Mouse (Mus musculus) liver, embryonic 11.5 days (tissue): ENCODE results near the gene Il27ra. TPM values are rescaled to one million over a fixed set of nuclear protein-coding genes. Genes with fewer than 3 reads are reported as not detected.

Experiments
- ATAC-seq: fragments of 200-750 bp; cut with Nextera tagmentation; replicated peaks from 2 replicates; pipeline ENCODE4 v1.8.0; 2017; ENCODE audit warnings: moderate number of reproducible peaks, mild to moderate bottlenecking, moderate TSS enrichment, moderate library complexity; ENCODE audit not compliant: low FRiP score
- DNase-seq: peaks from one replicate; pipeline ENCODE4 v3.0.0-alpha.2; 2017; ENCODE audit warnings: low spot score
- H3K27ac ChIP-seq: fragments of 300-500 bp; sonication (generic); 2 replicates; pipeline ENCODE4 v1.5.1; 2014; ENCODE audit warnings: mild to moderate bottlenecking, low read depth, low read length, control low read depth
- H3K27me3 ChIP-seq: fragments of 300-500 bp; sonication (generic); replicated peaks from 2 replicates; pipeline ENCODE4 v1.6.1; 2014; ENCODE audit warnings: low read length, mixed read lengths; ENCODE audit not compliant: control insufficient read depth, insufficient read depth
- H3K36me3 ChIP-seq: fragments of 300-500 bp; sonication (generic); 2 replicates; pipeline ENCODE4 v1.6.1; 2014; ENCODE audit warnings: mild to moderate bottlenecking, low read length, moderate library complexity, mixed read lengths; ENCODE audit not compliant: control insufficient read depth, insufficient read depth
- H3K4me1 ChIP-seq: fragments of 300-500 bp; sonication (generic); replicated peaks from 2 replicates; pipeline ENCODE4 v1.6.1; 2014; ENCODE audit warnings: low read length, mixed read lengths; ENCODE audit not compliant: control insufficient read depth, insufficient read depth
- H3K4me2 ChIP-seq: fragments of 300-500 bp; sonication (generic); 2 replicates; pipeline ENCODE4 v1.6.1; 2014; ENCODE audit warnings: mild to moderate bottlenecking, control low read depth, moderate library complexity
- H3K4me3 ChIP-seq: fragments of 300-500 bp; sonication (generic); 2 replicates; pipeline ENCODE4 v1.5.1; 2014; ENCODE audit warnings: low read depth, low read length, control low read depth
- H3K9ac ChIP-seq: fragments of 300-500 bp; sonication (generic); 2 replicates; pipeline ENCODE4 v1.6.1; 2014; ENCODE audit warnings: low read depth, low read length, control low read depth
- H3K9me3 ChIP-seq: fragments of 300-500 bp; sonication (generic); 2 replicates; pipeline ENCODE4 v1.6.1; 2016; ENCODE audit warnings: low read length, inconsistent platforms, mixed read lengths; ENCODE audit not compliant: control insufficient read depth
- WGBS: fragments of 180-500 bp; shearing (Covaris S2); extraction: QIAGEN DNeasy Blood & Tissue Kit; methylation state at CpG from one replicate; pipeline ENCODE4 v1.1.7; 2014; 5-methylcytosine and 5-hydroxymethylcytosine counted together
- polyA plus RNA-seq: library from polyadenylated mRNA; unstranded; fragments of >200 nt; fragmentation: Nextera tagmentation; extraction: Ambion mirVana; gene quantifications from 2 replicates; pipeline ENCODE4 v1.2.1, GENCODE M21; 2014

Il27ra gene
- polyA plus RNA-seq, 1 experiment from 2014 or later: 3.1 TPM

DNA sequence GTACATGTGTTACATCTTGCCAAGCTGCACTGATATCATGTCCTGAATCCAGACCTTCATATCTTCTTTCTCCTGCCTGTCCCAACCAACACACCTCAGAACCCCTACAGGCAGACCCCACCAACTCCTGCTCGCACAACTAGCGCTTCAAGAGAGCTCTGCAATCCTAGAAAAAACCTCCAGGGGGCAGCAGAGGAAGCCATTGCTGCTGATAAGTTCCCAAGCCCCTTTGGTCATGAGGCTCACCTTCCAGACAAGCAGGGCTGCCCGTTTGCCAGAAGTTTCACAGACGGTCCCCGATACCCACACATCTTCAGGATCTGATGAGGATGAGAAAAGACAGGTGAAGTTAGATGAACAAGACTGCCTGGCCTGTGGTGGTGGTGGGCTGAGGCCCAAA is 3.3 kb downstream of the Il27ra start:
- WGBS: 12% methylated on average over 5 of the region's 5 CpGs
- peaks cover 36% of the 10 kb centered on the region for H3K27me3 ChIP-seq

DNA sequence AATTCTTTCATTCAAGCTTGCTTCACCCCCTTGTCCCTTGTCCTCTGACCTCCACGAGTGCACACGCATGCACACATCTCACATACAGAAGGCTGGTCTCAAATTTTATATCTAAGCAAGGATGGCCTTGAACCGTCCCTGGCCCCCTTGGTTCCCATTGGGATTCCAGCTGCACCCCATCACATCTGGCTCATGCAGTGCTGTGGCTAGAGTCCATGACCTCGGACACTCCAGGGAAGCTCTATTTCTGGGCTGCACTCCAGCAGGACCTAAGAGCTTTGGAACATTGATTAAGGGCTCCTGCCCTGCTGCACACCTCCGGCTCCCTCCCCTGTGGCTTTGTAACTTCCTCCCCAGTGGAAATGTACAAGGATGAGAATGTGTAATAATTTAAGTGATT is 4.4 kb downstream of the Il27ra start:
- Histone ChIP-seq H3K27ac (no peak overlapping the region), H3K4me3 (no peak overlapping the region), H3K9me3 (no peaks in the 10 kb centered on the region), H3K9ac (no peak overlapping the region), H3K4me2 (no peak overlapping the region), H3K36me3 (no peaks in the 10 kb centered on the region), H3K4me1 (no peaks in the 10 kb centered on the region), H3K27me3 (peaks cover 25% of the 10 kb centered on the region)
- DNase-seq (no peak), ATAC-seq (no peak)
- WGBS: 72% methylated on average over 5 of the region's 5 CpGs

More for the DNA sequence above, 3.3 kb downstream of the Il27ra start:
- Histone ChIP-seq H3K4me3 (no peak overlapping the region), H3K4me1 (no peaks in the 10 kb centered on the region), H3K27ac (no peak overlapping the region), H3K36me3 (no peaks in the 10 kb centered on the region), H3K9me3 (no peaks in the 10 kb centered on the region), H3K4me2 (no peak overlapping the region), H3K9ac (no peak overlapping the region)
- DNase-seq (peak; percentile 70), ATAC-seq (peak; percentile 36; the same call in 1 of the 2 replicates)

DNA sequence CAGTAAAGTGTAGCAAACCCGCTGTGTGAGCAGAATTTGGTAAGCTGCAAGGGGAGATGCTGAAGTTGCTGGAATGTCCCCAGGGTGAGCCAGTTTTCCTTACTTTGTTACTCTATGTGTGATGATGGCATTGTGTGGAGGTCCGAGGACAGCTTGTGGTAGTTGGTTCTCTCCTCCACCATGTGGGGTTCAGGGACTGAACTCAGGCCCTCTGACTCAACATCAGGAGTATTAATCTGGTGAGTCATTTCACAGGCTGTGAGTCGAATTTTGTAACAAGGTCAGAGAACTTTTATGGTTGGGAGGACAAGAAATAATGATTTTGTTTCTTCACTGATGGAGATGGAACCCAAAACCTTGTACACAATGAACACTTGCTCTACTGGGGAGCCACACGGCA is 9.6 kb downstream of the Il27ra start:
- H3K36me3 ChIP-seq: no peaks in the 10 kb centered on the region
- H3K4me3 ChIP-seq: no peak overlapping the region
- H3K4me2 ChIP-seq: no peak overlapping the region
- H3K27me3 ChIP-seq: peaks cover 6% of the 10 kb centered on the region
- H3K4me1 ChIP-seq: no peaks in the 10 kb centered on the region
- H3K27ac ChIP-seq: no peak overlapping the region
- WGBS: 67% methylated on average over 4 of the region's 4 CpGs
- ATAC-seq (no peak), DNase-seq (no peak)
- H3K9ac ChIP-seq: no peak overlapping the region
- no peaks in the 10 kb centered on the region for H3K9me3 ChIP-seq

DNA sequence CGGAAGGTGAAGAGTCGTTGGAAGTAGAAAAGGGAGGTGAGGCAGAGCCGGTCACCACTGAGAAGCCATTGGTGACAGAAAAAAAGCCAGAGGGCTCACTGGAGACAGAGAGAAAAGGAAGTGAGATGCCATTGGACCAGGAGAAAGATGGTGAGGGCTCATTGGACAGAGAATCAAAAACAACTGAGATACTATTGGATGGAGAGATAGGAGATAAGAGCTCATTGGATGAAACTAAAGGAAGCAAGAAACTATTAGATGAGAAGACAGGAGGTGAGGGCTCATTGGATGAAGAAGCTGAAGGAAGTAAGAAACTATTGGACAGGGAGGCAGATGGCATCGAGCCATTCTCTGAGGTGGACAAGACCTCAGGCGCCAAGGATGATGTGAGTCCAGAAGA is 13.1 kb downstream of the Il27ra start:
- ATAC-seq (no peak), DNase-seq (no peak)
- no peak overlapping the region for H3K27ac ChIP-seq
- no peaks in the 10 kb centered on the region for H3K36me3 ChIP-seq
- H3K27me3 ChIP-seq: peaks cover 35% of the 10 kb centered on the region
- H3K4me3 ChIP-seq: no peak overlapping the region
- H3K4me2 ChIP-seq: no peak overlapping the region
- no peak overlapping the region for H3K9ac ChIP-seq
- no peaks in the 10 kb centered on the region for H3K9me3 ChIP-seq
- WGBS: 82% methylated on average over 5 of the region's 5 CpGs
- peaks cover 7% of the 10 kb centered on the region; the same call in 1 of the 2 replicates for H3K4me1 ChIP-seq

GRCm38 (mm10) chr8:84027449-84027848 is 14.9 kb downstream of the Il27ra start:
- no peak overlapping the region for H3K4me3 ChIP-seq
- H3K4me2 ChIP-seq: no peak overlapping the region
- no peak for ATAC-seq
- DNase-seq: no peak
- 8% methylated on average over 10 of the region's 10 CpGs for WGBS
- no peak overlapping the region for H3K9ac ChIP-seq
- H3K36me3 ChIP-seq: no peaks in the 10 kb centered on the region
- no peak overlapping the region for H3K27ac ChIP-seq
- H3K4me1 ChIP-seq: peaks cover 14% of the 10 kb centered on the region; the same call in 1 of the 2 replicates
- H3K9me3 ChIP-seq: no peaks in the 10 kb centered on the region
- peaks cover 38% of the 10 kb centered on the region for H3K27me3 ChIP-seq

DNA sequence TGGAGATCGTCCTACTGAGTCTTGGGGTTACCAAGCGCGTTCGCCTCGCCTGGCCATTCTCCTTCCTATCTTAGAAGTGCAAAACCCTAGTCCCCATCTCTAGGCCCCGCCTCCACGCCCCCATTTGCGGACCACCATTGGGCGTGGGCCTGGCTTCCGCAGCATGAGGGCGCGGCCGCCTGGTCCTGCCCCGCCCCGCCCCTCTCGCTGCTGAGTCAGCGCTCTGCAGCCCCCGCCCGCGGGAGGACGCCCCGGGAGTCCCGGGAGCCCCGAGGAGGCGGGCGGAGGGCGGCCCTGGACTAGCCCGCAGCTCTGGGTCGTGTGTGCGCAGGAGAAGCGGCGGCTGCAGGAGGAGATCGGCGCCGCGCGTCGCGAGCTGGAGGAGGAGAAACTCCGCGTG is 16.5 kb downstream of the Il27ra start:
- Histone ChIP-seq H3K27me3 (peaks cover 50% of the 10 kb centered on the region), H3K27ac (no peak overlapping the region), H3K4me2 (peak overlapping the region; percentile 75), H3K4me3 (peak overlapping the region; percentile 49), H3K9me3 (no peaks in the 10 kb centered on the region), H3K9ac (no peak overlapping the region), H3K36me3 (no peaks in the 10 kb centered on the region), H3K4me1 (peaks cover 19% of the 10 kb centered on the region)
- DNase-seq (no peak), ATAC-seq (peak; percentile 68)
- 1% methylated on average over 41 of the region's 41 CpGs for WGBS

DNA sequence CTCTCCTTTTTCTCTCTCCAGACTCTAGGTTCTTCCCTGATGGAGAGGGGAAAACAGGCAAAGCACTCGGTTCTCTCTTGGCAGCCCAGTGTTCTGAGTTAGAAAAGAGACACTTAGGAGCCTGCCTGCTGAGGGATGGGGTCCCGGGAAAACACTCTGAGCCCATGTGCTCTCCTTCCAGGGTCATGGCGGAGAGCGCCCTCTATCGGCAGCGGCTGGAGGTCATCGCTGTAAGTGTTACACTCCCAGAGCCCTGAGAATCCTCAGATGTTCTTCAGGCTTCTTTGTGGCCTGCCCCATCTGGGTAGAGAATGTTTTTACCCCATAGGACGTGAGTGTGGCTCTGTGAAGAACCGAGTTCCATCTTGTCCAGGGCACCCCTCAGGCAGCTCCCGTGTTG is 18.2 kb downstream of the Il27ra start:
- peaks cover 58% of the 10 kb centered on the region for H3K27me3 ChIP-seq

DNA sequence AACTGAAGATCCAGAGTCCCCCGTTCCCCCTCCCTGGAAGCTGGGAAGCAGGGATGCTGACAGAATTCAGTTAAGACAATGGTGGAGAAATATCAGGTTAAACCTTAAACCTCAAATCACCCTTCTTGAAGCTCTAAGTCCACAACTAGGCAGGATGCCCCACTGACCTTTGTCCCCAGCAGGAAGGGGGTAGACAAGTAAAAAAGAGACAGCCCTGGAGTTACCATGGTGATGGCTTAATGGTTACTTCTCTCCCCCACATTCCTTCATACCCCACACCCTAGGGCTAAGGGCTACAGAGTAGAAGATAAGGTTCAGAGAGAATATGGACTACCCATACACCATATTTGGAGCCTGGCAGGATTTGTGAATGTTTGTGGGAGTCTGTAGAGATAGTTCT is 18.8 kb downstream of the Il27ra start:
- DNase-seq (no peak), ATAC-seq (no peak)
- H3K9me3 ChIP-seq: no peaks in the 10 kb centered on the region
- peaks cover 58% of the 10 kb centered on the region for H3K27me3 ChIP-seq
- H3K4me3 ChIP-seq: no peak overlapping the region
- WGBS: 70% methylated on average over 1 of the region's 1 CpGs
- H3K4me2 ChIP-seq: no peak overlapping the region
- no peak overlapping the region for H3K9ac ChIP-seq
- H3K4me1 ChIP-seq: peaks cover 19% of the 10 kb centered on the region
- no peak overlapping the region for H3K27ac ChIP-seq
- no peaks in the 10 kb centered on the region for H3K36me3 ChIP-seq

More for the DNA sequence above, 18.2 kb downstream of the Il27ra start:
- H3K9me3 ChIP-seq: no peaks in the 10 kb centered on the region
- WGBS: 15% methylated on average over 10 of the region's 10 CpGs
- no peak overlapping the region for H3K27ac ChIP-seq
- H3K4me1 ChIP-seq: peaks cover 19% of the 10 kb centered on the region
- DNase-seq (no peak), ATAC-seq (no peak)
- no peak overlapping the region for H3K9ac ChIP-seq
- no peak overlapping the region for H3K4me2 ChIP-seq
- no peaks in the 10 kb centered on the region for H3K36me3 ChIP-seq
- H3K4me3 ChIP-seq: no peak overlapping the region

DNA sequence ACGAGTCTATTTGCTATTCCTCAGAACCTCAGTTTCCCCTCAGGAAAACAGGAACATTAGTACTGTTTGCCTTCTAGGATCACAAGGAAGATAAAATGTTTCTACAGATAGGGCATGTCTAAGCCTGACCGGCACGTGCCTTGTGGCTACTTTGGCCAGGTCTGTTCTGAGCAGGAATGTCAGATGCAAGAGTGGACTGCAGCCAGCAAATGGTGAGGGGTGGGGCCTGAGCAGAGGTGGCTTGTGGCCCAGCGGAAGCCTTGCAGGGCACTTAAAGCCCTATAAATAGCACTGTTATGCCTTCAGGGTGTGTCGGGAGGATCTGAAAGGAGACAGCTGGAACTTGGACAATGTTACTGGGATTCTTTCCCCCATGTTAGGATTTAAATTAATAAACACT is 19.3 kb downstream of the Il27ra start:
- no peak for DNase-seq
- no peaks in the 10 kb centered on the region for H3K9me3 ChIP-seq
- peaks cover 19% of the 10 kb centered on the region for H3K4me1 ChIP-seq
- no peak for ATAC-seq
- H3K4me2 ChIP-seq: no peak overlapping the region
- H3K4me3 ChIP-seq: no peak overlapping the region
- H3K9ac ChIP-seq: no peak overlapping the region
- no peak overlapping the region for H3K27ac ChIP-seq
- no peaks in the 10 kb centered on the region for H3K36me3 ChIP-seq
- 23% methylated on average over 5 of the region's 5 CpGs for WGBS
- H3K27me3 ChIP-seq: peaks cover 56% of the 10 kb centered on the region
